In genomic region chr13:113713844-113714243, GRCm38 (mm10) we compare ENCODE assay signal across 30 mouse cellular contexts. TPM values are rescaled to one million over a fixed set of nuclear protein-coding genes. Genes with fewer than 3 reads are reported as not detected.
"Had no signal": no experiment of that assay in that cellular context is flagged by ENCODE, and none has a peak within 500 bp of the region (broad histone marks: within the 10 kb centered on the region; RNA-seq: fewer than 3 reads in every experiment).

No protein-coding gene starts in this region.

- H3K4me1 ChIP-seq: heart, embryonic 10.5 days; heart, embryonic 12.5 days; hindbrain, embryonic 10.5 days; hindbrain, embryonic 12.5 days; intestine, embryonic 15.5 days; limb, embryonic 12.5 days; limb, embryonic 15.5 days; liver, embryonic 12.5 days had no signal

- ATAC-seq: hindbrain, embryonic 16.5 days; inflammation-experienced regulatory T-cells, adult 6 months; intestine, embryonic 15.5 days; intestine, postnatal 0 days; liver, embryonic 12.5 days had no signal

- H3K36me3 ChIP-seq: heart, embryonic 10.5 days; heart, embryonic 12.5 days; hindbrain, embryonic 10.5 days; hindbrain, embryonic 12.5 days; intestine, embryonic 15.5 days; limb, embryonic 12.5 days; limb, embryonic 15.5 days; liver, embryonic 12.5 days had no signal

- H3K27me3 ChIP-seq: heart, embryonic 12.5 days; hindbrain, embryonic 12.5 days; intestine, embryonic 15.5 days; limb, embryonic 12.5 days; limb, embryonic 15.5 days; liver, embryonic 12.5 days had no signal

- H3K4me2 ChIP-seq: heart, embryonic 12.5 days; hindbrain, embryonic 12.5 days; hindbrain, embryonic 14.5 days; intestine, embryonic 15.5 days; limb, embryonic 12.5 days; limb, embryonic 15.5 days; liver, embryonic 12.5 days had no signal

- H3K27ac ChIP-seq: gastrocnemius, adult 2 months; heart, embryonic 10.5 days; hindbrain, embryonic 10.5 days; hindbrain, embryonic 12.5 days; hindbrain, embryonic 14.5 days; intestine, embryonic 15.5 days; layer of hippocampus, adult 2 months; left cerebral cortex, adult 2 months; limb, embryonic 12.5 days; limb, embryonic 15.5 days; liver, embryonic 12.5 days; liver, embryonic 14.5 days had no signal

- H3K4me3 ChIP-seq: gastrocnemius, adult 2 months; heart, embryonic 10.5 days; heart, embryonic 12.5 days; hindbrain, embryonic 10.5 days; hindbrain, embryonic 12.5 days; intestine, embryonic 15.5 days; layer of hippocampus, adult 2 months; left cerebral cortex, adult 2 months; limb, embryonic 12.5 days; limb, embryonic 15.5 days; liver, embryonic 12.5 days had no signal

- DNase-seq: gastrocnemius, adult 2 months; gastrocnemius, postnatal 10 days; gastrocnemius, postnatal 25 days; heart, adult 18-20 months; heart, postnatal 10 days; heart, postnatal 4 days; kidney, adult 18-20 months; kidney, adult 8-10 months; kidney, postnatal 10 days; kidney, postnatal 25 days; kidney, postnatal 4 days; left cerebral cortex, postnatal 4 days had no signal

- H3K9me3 ChIP-seq: heart, embryonic 10.5 days; intestine, embryonic 15.5 days; limb, embryonic 15.5 days had no signal

- H3K9ac ChIP-seq: heart, embryonic 12.5 days; hindbrain, embryonic 12.5 days; hindbrain, embryonic 14.5 days; intestine, embryonic 15.5 days; limb, embryonic 12.5 days; limb, embryonic 15.5 days; liver, embryonic 12.5 days; liver, embryonic 14.5 days had no signal

RNA-seq across cellular contexts. Expression of gene Hspb3, which starts 50.4 kb away (rescaled TPM):
- total RNA-seq: granulocyte monocyte progenitor cell, adult 5-6 weeks; liver, adult 2 months had no signal
- polyA plus RNA-seq: hindbrain, embryonic 10.5 days; inflammation-experienced regulatory T-cells, adult 6 months; intestine, embryonic 15.5 days; kidney, embryonic 14.5 days; liver, adult 2 months; liver, embryonic 14.5 days had no signal
